Mouse (Mus musculus): ENCODE results near the gene Ccnjl.

The Ccnjl gene

GRCm38 (mm10) chr11:43624341-43624740, 95.8 kb downstream of the Ccnjl start:
- DNase-seq (ENCODE audit: low read depth, low spot score) = no peak

GRCm38 (mm10) chr11:43626300-43626926, 97.8 kb downstream of the Ccnjl start:
- DNase-seq (ENCODE audit: low read depth, low spot score) = no peak

GRCm38 (mm10) chr11:43626927-43627645, 98.5 kb downstream of the Ccnjl start:
- DNase-seq (ENCODE audit: low read depth, low spot score) = no peak

GRCm38 (mm10) chr11:43631645-43632044, 103.1 kb downstream of the Ccnjl start:
- DNase-seq (ENCODE audit: low read depth, low spot score) = no peak

GRCm38 (mm10) chr11:43632566-43632965, 104.0 kb downstream of the Ccnjl start:
- peak; percentile 68 for DNase-seq (ENCODE audit: low read depth, low spot score)

GRCm38 (mm10) chr11:43633165-43633564, 104.6 kb downstream of the Ccnjl start:
- DNase-seq (ENCODE audit: low read depth, low spot score) = no peak

GRCm38 (mm10) chr11:43633658-43634401, 105.2 kb downstream of the Ccnjl start:
- peak; percentile 10 for DNase-seq (ENCODE audit: low read depth, low spot score)

Measured in A20 (cell line).